Mouse (Mus musculus): Measurements from ENCODE around the gene Pithd1.
"Not testable (repeated sequence)": the region's sequence is repeated elsewhere in the genome, so short reads cannot be mapped to it uniquely, and the experiment has no call there.

The Pithd1 gene

DNA sequence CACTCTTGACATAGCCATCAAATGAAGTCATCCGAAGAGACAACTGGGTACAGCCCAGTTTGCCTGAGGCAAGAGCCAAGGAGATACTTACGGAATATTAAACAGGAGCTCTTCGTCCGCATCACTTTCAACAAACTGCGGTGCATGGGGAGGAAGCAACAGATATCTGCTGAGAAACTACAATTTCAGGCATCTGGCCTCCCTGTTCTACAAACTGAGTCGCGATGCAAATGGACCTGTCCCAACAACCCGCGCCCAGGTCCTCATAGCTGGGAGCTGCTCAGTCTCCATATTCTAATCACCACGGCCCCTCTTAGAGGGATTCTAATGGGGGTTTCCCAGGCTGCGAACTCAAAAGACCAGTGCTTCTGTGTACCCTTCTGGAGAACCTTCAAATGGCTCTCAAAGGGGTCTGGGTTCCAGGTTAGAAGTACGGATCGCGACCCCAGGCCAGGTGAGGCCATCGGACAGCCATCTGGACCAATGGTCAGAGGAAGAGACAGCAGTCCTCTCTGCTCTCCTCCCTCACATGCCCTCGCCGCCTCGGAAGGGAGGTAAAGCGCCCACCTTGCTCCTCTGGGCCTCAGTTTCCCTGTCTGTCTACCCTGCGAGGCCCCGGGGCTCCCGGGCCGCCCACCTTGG, 642 bp downstream of the Pithd1 start:
- DNase-seq = peak; percentile 12

DNA sequence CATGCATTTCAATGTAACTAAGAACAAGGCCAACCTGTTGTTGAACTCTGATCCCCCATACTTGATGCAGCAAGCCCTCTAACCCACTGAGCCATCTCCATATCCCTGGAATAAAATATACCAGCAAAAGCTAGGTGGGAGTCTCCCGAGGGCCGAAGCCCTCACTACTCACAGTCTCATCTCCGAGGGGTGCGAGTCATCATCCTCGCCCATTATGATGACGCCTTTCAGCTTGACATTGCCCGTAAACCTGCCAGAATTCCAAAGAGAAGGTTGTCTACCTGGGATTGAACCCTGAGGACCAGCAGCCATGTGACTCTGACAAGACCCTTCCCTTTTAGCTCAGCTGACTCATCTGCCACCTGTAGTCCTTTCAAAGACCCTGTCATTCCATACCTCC, 1.3 kb downstream of the Pithd1 start:
- DNase-seq = no peak

DNA sequence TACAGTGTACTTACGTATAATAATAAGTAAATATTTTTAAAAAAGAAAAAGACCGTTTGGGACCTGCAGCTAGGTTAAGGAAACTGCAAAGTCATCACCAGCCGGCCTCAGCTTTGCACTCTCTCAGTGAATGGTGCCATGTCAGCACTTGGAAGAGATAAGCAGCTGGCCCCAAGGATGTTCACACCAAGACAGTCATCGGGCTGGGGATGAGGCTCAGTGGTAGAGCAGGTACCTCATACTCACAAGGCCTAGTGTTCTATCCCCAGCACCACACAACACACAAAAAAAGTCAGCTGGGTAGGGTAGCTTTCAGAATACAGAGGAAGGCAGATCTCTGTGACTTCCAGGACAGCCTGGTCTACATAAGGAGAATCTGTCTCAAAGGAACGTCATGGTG, 1.9 kb downstream of the Pithd1 start:
- DNase-seq = no peak

DNA sequence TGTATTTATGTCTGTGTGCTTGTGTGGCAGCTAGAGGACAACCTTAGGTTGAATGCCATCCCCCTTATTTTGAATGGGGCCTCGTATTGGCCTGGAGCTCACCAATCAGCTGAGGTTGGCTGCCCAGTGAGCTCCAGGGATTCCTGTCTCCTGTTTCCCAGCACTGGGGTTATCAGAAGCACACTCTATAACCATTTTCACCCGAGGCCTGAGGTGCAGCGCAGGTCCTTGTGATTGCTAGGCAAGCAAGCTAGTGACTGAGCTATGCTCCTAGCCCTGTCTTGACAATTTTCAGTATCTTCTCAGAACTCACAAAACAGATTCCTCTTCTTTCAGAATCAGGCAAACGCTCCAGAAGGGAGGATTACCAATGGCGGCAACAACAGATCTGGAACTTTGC, 2.5 kb downstream of the Pithd1 start:
- DNase-seq = no peak

DNA sequence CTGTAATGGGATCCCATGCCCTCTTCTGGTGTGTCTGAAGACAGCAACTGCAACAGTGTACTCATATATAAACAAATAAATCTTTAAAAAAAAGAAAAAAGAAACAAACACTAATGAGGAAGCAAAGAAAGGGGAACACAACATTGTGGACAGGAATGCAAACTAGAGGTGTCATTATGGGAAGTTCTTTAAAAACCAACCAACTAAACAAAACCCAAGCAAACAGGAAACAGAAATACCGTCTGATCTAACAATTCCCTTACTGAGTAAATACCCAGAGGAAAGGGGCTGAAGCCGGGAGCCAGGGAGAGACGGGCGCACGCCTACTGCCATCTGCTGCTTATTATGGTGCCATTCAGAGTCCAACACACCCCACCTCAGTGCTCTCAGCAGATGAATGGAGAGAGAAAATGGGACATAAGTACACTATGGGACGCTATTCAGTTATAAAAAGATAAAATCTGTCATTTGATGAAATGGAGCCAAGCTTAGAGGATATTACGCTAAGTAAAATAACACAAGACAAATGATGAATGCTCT, 5.5 kb downstream of the Pithd1 start:
- no peak for DNase-seq

DNA sequence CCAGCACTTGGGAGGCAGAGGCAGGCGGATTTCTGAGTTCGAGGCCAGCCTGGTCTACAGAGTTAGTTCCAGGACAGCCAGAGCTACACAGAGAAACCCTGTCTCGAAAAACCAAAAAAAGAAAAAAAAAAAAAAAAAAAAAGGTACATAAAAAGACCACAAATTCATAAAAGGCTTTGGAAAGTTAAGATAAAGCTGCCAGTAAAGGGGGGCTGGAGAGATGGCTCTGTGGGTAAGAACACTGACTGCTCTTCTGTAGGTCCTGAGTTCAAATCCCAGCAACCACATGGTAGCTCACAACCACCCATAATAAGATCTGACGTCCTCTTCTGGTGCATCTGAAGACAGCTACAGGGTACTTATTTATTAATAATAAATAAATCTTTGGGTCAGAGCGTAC, 6.8 kb downstream of the Pithd1 start:
- DNase-seq = not testable (repeated sequence)

DNA sequence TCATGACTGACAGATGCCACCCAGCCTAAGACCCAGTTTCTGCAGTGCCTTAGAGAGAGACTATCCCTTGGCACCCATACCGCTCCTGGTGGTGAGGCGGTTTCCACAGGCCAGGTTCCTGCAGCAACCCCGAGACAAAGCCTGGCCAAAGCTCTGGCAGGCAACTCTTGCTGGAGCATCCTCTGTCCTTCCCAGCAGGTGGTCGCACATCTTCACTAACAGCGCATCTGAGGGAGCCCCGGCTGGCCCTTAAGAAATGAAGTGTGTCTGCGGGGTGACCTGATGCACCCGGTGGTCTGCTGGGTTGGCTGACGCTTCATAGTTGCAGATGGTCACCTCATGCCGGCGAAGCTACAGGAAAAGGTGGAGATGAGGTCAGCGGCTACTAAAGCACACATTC, 10.9 kb downstream of the Pithd1 start:
- DNase-seq = no peak

DNA sequence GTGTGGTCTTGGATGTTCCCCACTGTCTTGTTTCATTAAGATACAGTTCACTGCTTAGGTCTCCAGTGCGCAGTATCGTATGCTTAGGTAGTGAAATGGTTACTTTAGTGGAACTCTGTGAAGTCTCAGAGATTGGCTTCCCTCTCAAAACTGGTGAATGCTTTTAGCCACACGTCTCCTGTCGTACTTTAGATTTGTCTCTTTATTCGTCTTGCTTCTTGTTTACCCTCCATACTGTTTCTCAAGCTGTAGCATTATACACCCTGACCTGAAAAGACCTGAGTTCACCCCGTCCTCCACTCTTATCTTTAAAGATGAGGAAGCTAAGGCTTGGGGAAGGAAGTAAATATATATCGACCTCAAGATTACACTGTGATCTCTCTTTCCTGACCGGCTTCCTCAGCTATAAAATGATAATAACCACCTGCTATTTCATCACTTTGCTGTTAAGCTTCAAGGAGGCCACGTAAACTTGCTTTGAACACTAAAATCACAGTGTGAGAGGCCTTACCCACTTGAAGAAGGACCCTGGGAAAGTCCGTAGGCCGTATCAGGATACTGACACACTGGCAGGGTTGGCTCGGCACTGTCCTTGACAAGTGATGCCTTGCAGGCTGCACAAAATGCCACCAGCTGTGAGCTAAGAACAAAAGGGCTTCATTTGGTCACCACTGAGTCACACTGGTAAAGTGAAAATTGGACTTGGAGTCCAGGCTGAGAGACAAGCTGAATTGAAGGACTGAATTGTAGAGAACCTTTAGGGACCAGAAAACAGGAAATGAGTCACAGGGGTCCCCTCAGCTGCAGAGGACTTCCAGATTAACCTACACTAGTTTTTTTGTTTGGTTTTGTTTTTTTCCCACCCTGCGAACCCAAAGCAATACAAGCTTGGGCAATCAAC, 13.9 kb downstream of the Pithd1 start:
- no peak for DNase-seq

DNA sequence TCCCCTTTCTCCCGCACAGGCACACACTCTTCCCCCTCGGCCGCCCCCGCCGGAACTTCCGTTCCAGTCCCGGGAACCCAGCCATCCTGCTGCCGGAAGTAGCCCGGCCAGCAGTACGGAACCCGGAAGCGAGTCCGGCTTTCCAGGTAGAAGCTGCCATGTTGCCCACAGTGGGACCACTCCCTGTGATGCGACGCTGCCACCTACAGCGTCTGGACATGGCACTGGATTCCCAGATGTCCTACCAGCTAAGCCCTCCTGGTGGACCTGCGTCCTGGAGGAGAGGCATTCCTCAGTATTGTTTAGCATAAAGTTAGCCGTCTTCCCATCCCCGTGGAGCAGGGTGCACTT, 14.5 kb downstream of the Pithd1 start, which contains the start of gene Lypla2:
Lypla2 (minus strand) TSS at position 71 of the 351 bp plus-strand sequence.
- DNase-seq = peak; percentile 89

DNA sequence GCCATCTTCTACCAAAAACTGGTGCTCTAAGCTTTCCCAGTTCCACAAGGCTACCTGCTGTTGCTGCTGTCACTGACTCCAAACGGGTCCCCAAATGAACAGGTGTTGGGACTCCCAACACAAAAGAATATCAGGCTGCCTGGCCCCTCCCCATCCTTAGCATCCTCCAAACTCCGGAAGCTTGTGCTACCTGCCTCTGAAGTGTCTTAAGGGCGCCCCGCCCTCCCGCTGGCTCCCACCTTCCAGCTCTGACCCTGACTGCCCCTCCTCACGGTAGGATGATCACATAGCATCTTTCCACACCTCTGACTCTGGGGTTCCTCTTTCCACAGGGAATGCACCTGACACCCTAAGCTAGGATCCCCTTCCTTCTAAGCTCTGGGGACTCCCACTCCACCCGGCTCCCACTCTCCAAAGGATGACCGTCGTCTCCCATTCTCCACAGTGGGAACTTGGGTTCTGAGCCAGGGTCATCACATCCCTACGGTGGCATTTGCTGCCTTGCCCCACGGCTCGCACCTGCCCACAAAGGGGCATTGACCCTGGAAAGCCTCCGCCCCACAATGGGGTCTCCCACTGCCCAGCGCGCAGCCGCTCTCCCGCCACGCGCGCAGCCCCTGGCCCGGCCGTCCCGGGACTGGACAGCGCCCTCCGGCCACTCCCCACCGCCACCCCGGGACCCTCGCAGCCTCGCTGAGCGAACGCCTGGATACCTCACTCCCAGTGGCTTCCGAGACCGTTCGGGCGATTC, 15.1 kb downstream of the Pithd1 start:
- DNase-seq = no peak

DNA sequence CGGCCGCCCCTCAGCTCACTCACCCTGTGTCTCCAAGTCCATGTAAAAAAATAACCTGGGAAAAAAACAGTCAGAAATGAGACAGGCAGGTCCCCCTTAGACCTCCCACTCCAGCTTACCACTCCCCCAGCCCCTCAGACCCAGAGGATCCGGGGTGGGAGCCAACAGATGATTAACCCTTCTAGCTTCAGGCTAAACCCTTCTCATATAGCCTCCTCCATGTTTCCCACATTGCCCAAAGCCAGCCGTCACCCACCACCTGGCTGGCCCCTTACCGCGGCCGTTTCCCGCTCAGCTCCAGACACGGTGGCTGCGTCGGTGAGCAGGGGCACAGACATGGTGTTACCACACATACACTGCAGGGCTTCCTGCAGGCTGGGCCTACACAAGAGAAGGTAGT, 16.5 kb downstream of the Pithd1 start:
- no peak for DNase-seq

DNA sequence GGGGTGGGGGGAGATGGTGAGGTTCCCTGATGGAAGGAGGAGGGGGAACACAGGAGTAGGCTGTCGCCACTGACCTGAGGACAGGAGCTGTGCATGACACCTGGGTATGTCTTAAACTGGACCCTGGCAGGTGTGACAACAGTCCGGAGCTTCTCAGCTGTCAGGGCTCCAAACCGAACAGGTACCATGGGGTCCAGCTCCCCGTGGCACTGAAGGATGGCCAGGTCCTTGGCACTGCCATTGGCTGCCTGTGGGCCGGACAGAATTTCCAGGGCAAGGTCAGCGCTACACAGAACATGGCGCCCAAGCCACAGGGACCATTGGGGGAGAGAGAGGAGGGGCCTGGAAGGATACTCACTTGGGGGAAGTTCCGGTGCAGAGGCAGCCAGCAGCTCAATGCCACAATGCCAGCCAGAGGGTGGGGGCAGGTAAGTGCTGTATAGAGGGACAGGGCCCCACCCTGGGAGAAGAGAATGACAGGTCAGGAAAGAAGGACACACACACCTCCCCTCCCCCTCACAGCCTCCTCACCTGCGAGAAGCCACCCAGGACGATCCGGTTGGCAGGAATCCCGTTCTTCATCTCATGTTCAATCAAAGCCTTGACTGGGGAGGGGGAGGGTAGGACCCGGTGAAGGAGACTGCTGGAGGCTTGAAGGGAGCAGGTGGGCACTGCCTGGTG, 17.9 kb downstream of the Pithd1 start:
- DNase-seq = no peak

DNA sequence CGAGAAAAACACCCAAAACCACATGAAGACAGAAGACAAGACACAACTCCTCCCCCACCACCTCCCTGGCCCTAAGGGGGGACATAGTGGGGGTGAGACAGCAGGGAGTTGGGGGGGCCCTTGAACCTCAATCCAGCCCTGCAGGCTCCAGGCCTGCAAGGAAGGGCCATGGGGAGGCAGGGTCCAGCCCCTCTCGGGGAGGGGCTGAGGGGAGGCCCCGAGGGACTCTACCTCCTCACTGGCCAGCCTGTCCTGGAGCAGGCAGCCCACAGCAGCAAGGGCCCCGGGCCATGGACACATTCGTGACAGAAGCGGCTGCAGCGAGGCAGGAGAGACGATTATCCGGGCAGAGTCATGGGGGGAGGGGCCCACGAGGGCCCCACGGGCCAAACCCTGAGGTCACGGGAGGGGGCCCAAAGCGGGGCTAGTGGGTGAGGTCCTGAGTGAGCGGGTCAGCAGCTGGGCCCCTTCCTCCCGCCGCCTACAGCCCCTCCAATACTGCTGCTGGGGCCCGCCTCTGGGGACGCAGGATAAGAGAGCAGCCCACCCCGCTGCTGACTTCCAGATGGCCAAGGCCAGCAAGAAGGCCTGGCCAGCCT, 18.7 kb downstream of the Pithd1 start:
- DNase-seq = no peak

DNA sequence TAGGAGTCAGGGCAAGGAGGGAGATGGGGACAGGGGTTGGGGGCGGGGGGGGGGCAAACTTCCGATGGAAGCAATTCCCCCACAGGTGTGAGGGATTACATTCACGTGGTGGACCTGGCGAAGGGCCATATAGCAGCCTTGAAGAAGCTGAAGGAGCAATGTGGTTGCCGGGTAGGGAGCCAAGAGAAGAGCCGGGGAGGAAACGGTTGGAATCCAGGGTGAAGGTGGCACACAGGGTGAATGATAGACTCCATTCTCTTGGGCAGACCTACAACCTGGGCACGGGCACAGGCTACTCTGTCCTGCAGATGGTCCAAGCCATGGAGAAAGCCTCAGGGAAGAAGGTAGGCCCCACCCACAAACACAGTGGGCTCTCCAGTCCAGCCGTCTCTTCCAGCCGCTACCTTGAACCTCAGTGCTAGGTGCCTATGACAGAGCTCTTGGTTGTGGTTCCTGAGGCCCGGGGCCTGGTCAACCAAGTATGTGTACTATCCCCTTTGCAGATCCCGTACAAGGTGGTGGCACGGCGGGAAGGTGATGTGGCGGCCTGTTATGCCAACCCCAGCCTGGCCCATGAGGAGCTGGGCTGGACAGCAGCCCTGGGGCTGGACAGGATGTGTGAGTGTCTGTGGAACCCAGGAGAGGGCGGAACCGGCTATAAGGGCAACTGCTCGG, 19.8 kb downstream of the Pithd1 start:
- no peak for DNase-seq

DNA sequence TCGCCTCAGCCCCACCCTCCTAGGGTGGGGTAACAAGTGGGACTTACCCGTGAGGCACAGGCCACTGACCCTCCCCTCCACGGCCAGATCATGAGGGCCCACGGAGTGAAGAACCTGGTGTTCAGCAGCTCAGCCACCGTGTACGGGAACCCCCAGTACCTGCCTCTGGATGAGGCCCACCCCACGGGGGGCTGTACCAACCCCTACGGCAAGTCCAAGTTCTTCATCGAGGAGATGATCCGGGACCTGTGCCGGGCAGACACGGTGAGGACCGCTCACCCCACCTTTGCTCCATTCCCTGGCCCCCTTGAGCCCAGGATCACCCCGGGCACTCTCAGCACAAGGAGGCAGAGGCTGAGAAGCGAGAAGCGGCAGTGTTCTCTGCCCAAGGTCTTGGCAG, 20.8 kb downstream of the Pithd1 start:
- DNase-seq = no peak

DNA sequence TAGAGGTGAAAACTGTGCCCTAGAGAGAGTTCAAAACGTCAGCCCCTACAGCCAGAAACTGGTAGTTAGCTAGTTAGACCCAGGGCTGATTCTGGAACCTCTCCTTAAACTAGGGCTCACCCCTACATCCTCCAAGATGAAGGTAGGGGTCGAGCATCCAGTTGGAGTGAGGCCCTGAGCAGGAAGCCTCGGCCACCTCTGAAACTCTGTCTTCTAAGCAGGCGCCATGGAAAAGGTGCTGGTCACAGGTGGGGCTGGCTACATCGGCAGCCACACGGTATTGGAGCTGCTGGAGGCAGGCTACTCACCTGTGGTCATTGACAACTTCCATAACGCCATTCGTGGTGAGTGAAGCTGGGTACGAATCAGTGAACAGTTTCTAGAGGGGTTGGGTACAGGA, 22.0 kb downstream of the Pithd1 start:
- no peak for DNase-seq

DNA sequence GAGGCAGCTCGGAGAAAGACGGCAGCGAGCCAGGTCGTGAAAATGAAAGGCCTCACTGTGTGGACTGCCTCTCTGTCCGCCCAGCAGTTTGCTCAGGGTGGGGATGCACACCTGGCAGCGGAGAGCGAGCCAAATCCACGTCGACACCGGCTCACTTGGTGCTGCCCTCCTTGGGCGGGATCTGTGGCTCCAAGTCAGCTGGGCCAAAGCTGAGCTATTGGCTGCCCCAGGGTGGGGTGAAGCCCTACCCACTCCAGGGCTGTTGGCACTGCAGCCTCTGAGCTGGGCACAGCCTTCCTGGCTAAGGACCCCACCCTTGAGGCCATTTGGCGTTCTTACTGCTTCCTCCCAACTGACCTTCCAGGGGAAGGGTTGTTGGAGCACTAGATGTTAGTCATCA, 22.6 kb downstream of the Pithd1 start:
- DNase-seq = no peak

DNA sequence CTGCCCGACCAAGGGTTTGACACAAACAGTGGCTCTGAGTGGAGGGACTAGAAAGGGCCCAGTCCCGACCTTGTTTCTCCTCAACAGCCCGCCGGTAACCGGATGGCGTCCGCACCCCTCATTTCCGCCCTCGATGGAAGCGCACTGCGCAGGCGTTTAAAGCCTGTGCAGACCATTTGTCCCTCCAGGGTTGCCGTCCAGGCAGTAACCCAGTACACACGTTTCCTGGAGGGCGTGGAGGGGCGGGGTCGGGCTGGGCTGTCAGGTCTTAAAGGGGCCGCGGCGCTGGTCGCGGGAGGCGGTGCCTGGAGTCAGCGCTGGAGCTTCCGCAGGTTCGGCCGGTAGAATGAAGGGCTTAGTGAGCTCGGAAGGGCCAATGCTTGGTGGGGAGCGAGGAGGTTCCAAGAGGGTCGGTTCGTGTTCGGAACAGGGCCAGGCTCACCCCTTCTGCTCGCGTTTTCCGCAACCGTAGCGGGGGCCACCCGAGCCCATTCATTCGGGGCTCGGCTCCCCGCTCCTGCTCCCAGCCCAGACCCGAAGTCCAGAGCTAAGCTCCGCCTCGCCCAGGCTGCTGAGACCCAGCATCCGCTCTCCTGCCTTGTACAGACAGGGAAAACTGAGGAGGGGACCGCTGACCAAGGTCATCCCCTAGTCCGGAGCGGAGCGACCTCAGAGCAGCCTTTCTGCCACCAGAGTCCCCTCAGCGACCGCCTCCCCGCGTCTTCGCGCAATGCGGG, 23.4 kb downstream of the Pithd1 start, which contains the start of gene Gale:
Gale (plus strand) TSS at position 271 of the 737 bp plus-strand sequence.
- peak; percentile 98 for DNase-seq

DNA sequence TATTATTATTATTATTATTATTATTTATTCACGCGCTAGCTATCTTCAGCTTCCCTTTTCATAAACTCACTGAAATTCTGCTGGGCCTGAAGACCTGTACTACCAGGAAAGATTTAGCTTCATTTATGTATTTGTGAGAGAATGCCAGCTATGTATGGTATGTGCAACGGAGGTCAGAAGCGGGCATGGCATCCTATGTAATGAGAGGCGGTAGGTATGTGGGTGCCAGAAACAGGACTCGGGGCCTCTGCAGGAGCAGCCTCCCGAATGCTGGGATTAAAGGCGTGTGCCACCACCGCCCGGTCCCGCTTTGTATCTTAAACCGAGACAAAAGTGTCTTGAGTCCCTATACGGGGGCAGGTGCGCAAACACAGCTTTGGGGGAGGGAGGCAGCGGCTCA, 24.1 kb downstream of the Pithd1 start:
- DNase-seq = no peak

DNA sequence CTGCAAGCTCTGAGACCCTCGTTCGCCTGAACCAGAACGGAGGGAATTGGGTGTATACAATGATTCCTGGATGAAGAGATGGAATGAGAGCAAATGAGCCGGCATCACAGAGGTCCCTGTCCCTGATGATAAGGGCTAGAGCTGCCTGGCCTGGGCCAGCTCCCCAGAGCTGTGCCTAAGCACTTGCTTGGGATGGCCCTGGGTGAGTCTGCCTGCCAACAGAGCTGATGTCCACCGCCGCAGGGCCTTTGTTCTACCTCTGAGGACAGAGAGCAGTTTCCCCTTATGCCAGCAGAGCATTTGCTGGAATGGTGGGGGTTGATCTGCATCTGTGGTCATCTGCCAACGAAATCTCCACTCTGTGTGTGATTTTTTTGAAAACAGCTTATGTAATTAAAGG, 24.9 kb downstream of the Pithd1 start:
- DNase-seq = no peak

DNA sequence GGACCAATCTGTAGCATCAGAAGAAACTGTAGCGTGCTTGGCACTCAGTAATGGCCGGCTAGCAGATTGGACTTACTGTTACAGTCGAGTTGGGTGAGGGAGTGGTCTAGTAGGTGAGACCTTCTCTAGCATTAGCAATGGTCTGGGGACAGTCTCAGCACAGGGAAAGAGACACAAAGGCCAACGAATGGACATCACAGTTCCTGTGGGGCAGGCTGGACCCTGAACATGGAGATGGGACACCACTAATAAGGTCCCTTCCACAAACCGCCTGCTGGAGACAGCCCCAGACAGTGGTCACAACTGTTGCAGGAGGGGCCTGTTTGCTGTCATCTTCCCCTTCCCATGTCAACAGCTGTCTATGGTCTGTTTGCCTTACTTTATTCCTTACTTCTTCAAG, 25.4 kb downstream of the Pithd1 start:
- DNase-seq = no peak
